Mouse (Mus musculus) MEL (cell line): ENCODE measurements at regions not wholly inside any gene's neighbourhood (a gene's known extent, or its start where the extent isn't known, plus 50 kb on each side); places are given as distances from the start of the nearest gene placed in this dataset.

ENCODE experiments used
- DNase-seq: peaks from one replicate; pipeline ENCODE4 v3.0.0; 2011; ENCODE audit warnings: low read depth, low spot score
- H3K27ac ChIP-seq: 2 replicates; pipeline ENCODE4 v1.5.1; 2012; ENCODE audit warnings: low read depth, mild to moderate bottlenecking, control low read depth, low read length, moderate library complexity; ENCODE audit not compliant: control insufficient read depth
- H3K27me3 ChIP-seq, 2 experiments: fragments of 150-350 bp in 1 of 2; sonication (generic) in 1 of 2; 2 replicates each; pipeline ENCODE4 v1.6.1; 2012; ENCODE audit warnings: low read length in 2 of 2, mild to moderate bottlenecking in 2 of 2, improper control_type of control experiment in 1 of 2, moderate library complexity in 1 of 2; ENCODE audit not compliant: insufficient read depth in 2 of 2, control insufficient read depth in 1 of 2
- H3K36me3 ChIP-seq, 2 experiments: 2 replicates each; pipeline ENCODE4 v1.6.1; 2012 to 2014; ENCODE audit warnings: low read length in 2 of 2, improper control_type of control experiment in 1 of 2, inconsistent platforms in 1 of 2, mild to moderate bottlenecking in 1 of 2; ENCODE audit not compliant: insufficient read depth in 2 of 2, control insufficient read depth in 1 of 2
- H3K4me1 ChIP-seq, 2 experiments: fragments of 150-350 bp in 1 of 2; sonication (generic) in 1 of 2; 2 replicates each; pipeline ENCODE4 v1.6.1; 2012; ENCODE audit warnings: low read length in 2 of 2, improper control_type of control experiment in 1 of 2, mild to moderate bottlenecking in 1 of 2; ENCODE audit not compliant: insufficient read depth in 2 of 2, control insufficient read depth in 1 of 2
- H3K4me3 ChIP-seq, 2 experiments: fragments of 150-350 bp in 1 of 2; sonication (generic) in 1 of 2; 2 replicates each; pipeline ENCODE4 v1.5.1; 2012; ENCODE audit warnings: low read depth in 2 of 2, low read length in 2 of 2, mild to moderate bottlenecking in 2 of 2, moderate library complexity in 2 of 2, control low read depth in 1 of 2, improper control_type of control experiment in 1 of 2; ENCODE audit not compliant: control insufficient read depth in 1 of 2, insufficient read depth in 1 of 2
- H3K79me2 ChIP-seq: 2 replicates; pipeline ENCODE4 v1.6.1; 2012; ENCODE audit warnings: mild to moderate bottlenecking, low read length, moderate library complexity; ENCODE audit not compliant: control insufficient read depth, poor library complexity, insufficient read depth
- H3K9ac ChIP-seq: 2 replicates; pipeline ENCODE4 v1.6.1; 2012; ENCODE audit warnings: low read depth, mild to moderate bottlenecking, control low read depth, low read length, moderate library complexity; ENCODE audit not compliant: control insufficient read depth, poor library complexity, severe bottlenecking
- H3K9me3 ChIP-seq: fragments of 150-350 bp; sonication (generic); replicated peaks from 2 replicates; pipeline ENCODE4 v1.6.1; 2012; ENCODE audit warnings: mild to moderate bottlenecking, low read length, improper control_type of control experiment, moderate library complexity; ENCODE audit not compliant: insufficient read depth
- CHD1 ChIP-seq: IDR thresholded peaks from 2 replicates; pipeline ENCODE4 v1.6.1; 2012; ENCODE audit warnings: low read depth, mild to moderate bottlenecking, inconsistent platforms, low read length, improper control_type of control experiment
- CTCF ChIP-seq, 3 experiments: IDR thresholded peaks in 2 of 3; conservative IDR thresholded peaks in 1 of 3; 2 replicates each; pipeline ENCODE4 v1.5.1; 2011 to 2012; ENCODE audit warnings: low read length in 3 of 3, low read depth in 2 of 3, mild to moderate bottlenecking in 2 of 3, improper control_type of control experiment in 1 of 3, inconsistent platforms in 1 of 3, mixed read lengths in 1 of 3, moderate library complexity in 1 of 3; ENCODE audit not compliant: control insufficient read depth in 1 of 3, insufficient read depth in 1 of 3, poor library complexity in 1 of 3, severe bottlenecking in 1 of 3
- GABPA ChIP-seq: IDR thresholded peaks from 2 replicates; pipeline ENCODE4 v1.6.1; 2012; ENCODE audit warnings: low read depth, mild to moderate bottlenecking, inconsistent platforms, low read length, improper control_type of control experiment, moderate library complexity
- JUND ChIP-seq: IDR thresholded peaks from 2 replicates; pipeline ENCODE4 v1.6.1; 2011; ENCODE audit warnings: low read depth, mild to moderate bottlenecking, improper control_type of control experiment, low read length
- KAT2A ChIP-seq: conservative IDR thresholded peaks from 2 replicates; pipeline ENCODE4 v1.6.1; 2012; ENCODE audit warnings: low read depth, low read length, improper control_type of control experiment, inconsistent platforms
- MAFK ChIP-seq: IDR thresholded peaks from 2 replicates; pipeline ENCODE4 v1.6.1; 2011; ENCODE audit warnings: low read depth, mild to moderate bottlenecking, low read length, improper control_type of control experiment, borderline replicate concordance
- MAX ChIP-seq: IDR thresholded peaks from 2 replicates; pipeline ENCODE4 v1.6.1; 2011; ENCODE audit warnings: low read length, improper control_type of control experiment
- MEF2A ChIP-seq: IDR thresholded peaks from 2 replicates; pipeline ENCODE4 v1.6.1; 2014; ENCODE audit warnings: low read depth, mild to moderate bottlenecking, inconsistent platforms, low read length, improper control_type of control experiment; ENCODE audit not compliant: poor library complexity, insufficient replicate concordance, severe bottlenecking; ENCODE audit errors: extremely low read depth
- MXI1 ChIP-seq: IDR thresholded peaks from 2 replicates; pipeline ENCODE4 v1.6.1; 2011; ENCODE audit warnings: mild to moderate bottlenecking, low read depth, low read length, improper control_type of control experiment
- MYB ChIP-seq: IDR thresholded peaks from 2 replicates; pipeline ENCODE4 v1.6.1; 2011; ENCODE audit warnings: mild to moderate bottlenecking, low read depth, low read length, improper control_type of control experiment
- MYC ChIP-seq: IDR thresholded peaks from 2 replicates; pipeline ENCODE4 v1.6.1; 2011; ENCODE audit warnings: low read depth, mild to moderate bottlenecking, low read length, improper control_type of control experiment, moderate library complexity
- POLR2A ChIP-seq, 2 experiments: IDR thresholded peaks; 2 replicates each; pipeline ENCODE4 v1.6.1; 2011 to 2012; ENCODE audit warnings: low read length in 2 of 2, mild to moderate bottlenecking in 2 of 2, control low read depth in 1 of 2, improper control_type of control experiment in 1 of 2, low read depth in 1 of 2, moderate library complexity in 1 of 2; ENCODE audit not compliant: control insufficient read depth in 1 of 2, insufficient read depth in 1 of 2, poor library complexity in 1 of 2
- POLR2AphosphoS5 ChIP-seq: IDR thresholded peaks from 2 replicates; pipeline ENCODE4 v1.6.1; 2012; ENCODE audit warnings: low read depth, borderline replicate concordance, mild to moderate bottlenecking, inconsistent platforms, low read length, moderate library complexity, mixed read lengths
- TBP ChIP-seq: IDR thresholded peaks from 2 replicates; pipeline ENCODE4 v1.8.0; 2011; ENCODE audit warnings: low read depth, low read length, improper control_type of control experiment
- TCF12 ChIP-seq: IDR thresholded peaks from 2 replicates; pipeline ENCODE4 v1.6.1; 2014; ENCODE audit warnings: low read depth, mild to moderate bottlenecking, inconsistent platforms, low read length, improper control_type of control experiment, moderate library complexity
- UBTF ChIP-seq: IDR thresholded peaks from 2 replicates; pipeline ENCODE4 v1.6.1; 2012; ENCODE audit warnings: low read depth, mild to moderate bottlenecking, inconsistent platforms, low read length, improper control_type of control experiment, moderate library complexity, borderline replicate concordance; ENCODE audit not compliant: insufficient read depth
- USF1 ChIP-seq: IDR thresholded peaks from 2 replicates; pipeline ENCODE4 v1.6.1; 2014; ENCODE audit warnings: low read depth, mild to moderate bottlenecking, inconsistent platforms, low read length, improper control_type of control experiment, moderate library complexity
- USF2 ChIP-seq, 2 experiments: IDR thresholded peaks; 2 replicates each; pipeline ENCODE4 v1.6.1; 2011 to 2012; ENCODE audit warnings: improper control_type of control experiment in 2 of 2, low read length in 2 of 2, borderline replicate concordance in 1 of 2, inconsistent platforms in 1 of 2, low read depth in 1 of 2, mild to moderate bottlenecking in 1 of 2; ENCODE audit not compliant: insufficient read depth in 1 of 2
- ZKSCAN1 ChIP-seq: IDR thresholded peaks from 2 replicates; pipeline ENCODE4 v1.6.1; 2012; ENCODE audit warnings: low read depth, mild to moderate bottlenecking, inconsistent platforms, low read length, improper control_type of control experiment, moderate library complexity
- ZMIZ1 ChIP-seq: IDR thresholded peaks from 2 replicates; pipeline ENCODE4 v1.6.1; 2012; ENCODE audit warnings: low read depth, mild to moderate bottlenecking, inconsistent platforms, low read length, improper control_type of control experiment, moderate library complexity

- Histone ChIP-seq H3K79me2 (no peaks in the 10 kb centered on the region), H3K9ac (no peak overlapping the region), H3K27me3 (no peaks in the 10 kb centered on the region)
- no peak for TF ChIP-seq MXI1
- TF ChIP-seq ZKSCAN1, result no peak
- no peak for TF ChIP-seq MAFK
- TF ChIP-seq JUND, result no peak
- no peak for TF ChIP-seq CHD1
- no peak for TF ChIP-seq TCF12
- TF ChIP-seq, all 39 proteins: peak for 0
- DNase-seq, result no peak
- H3K27ac ChIP-seq, result no peak overlapping the region
- no peaks in the 10 kb centered on the region for H3K36me3 ChIP-seq
- H3K4me1 ChIP-seq, result no peaks in the 10 kb centered on the region
- no peak overlapping the region for H3K4me3 ChIP-seq
- no peaks in the 10 kb centered on the region for H3K9me3 ChIP-seq
Measured at GRCm38 (mm10) chr1:79379736-79380135, 60.2 kb downstream of the Scg2 start.

- H3K79me2 ChIP-seq, result no peaks in the 10 kb centered on the region
- no peaks in the 10 kb centered on the region for H3K4me1 ChIP-seq
- H3K4me3 ChIP-seq, result no peak overlapping the region
- no peak for DNase-seq
- TF ChIP-seq MAFK (no peak), CTCF (IDR thresholded peaks at IDR 0.05 in 2 of 3, conservative IDR thresholded peaks at IDR 0.05 in 1 of 3; ENCODE audit: control insufficient read depth in 1 of 3, insufficient read depth in 1 of 3, low read depth in 2 of 3, low read length in 3 of 3, poor library complexity in 1 of 3, severe bottlenecking in 1 of 3) (no peak), POLR2A (IDR thresholded peaks at IDR 0.05; ENCODE audit: control insufficient read depth in 1 of 2, insufficient read depth in 1 of 2, low read depth in 1 of 2, low read length in 2 of 2, poor library complexity in 1 of 2) (no peak)
- H3K27ac ChIP-seq, result no peak overlapping the region
- no peaks in the 10 kb centered on the region for H3K36me3 ChIP-seq
- H3K27me3 ChIP-seq, result no peaks in the 10 kb centered on the region
- H3K9me3 ChIP-seq, result no peaks in the 10 kb centered on the region
- no peak overlapping the region for H3K9ac ChIP-seq
Measured at GRCm38 (mm10) chr1:79374811-79375210, 65.1 kb downstream of the Scg2 start.

- no peak for DNase-seq
- Histone ChIP-seq H3K27me3 (no peaks in the 10 kb centered on the region), H3K79me2 (no peaks in the 10 kb centered on the region), H3K4me3 (no peak overlapping the region), H3K9ac (no peak overlapping the region), H3K9me3 (no peaks in the 10 kb centered on the region), H3K36me3 (no peaks in the 10 kb centered on the region), H3K27ac (no peak overlapping the region), H3K4me1 (no peaks in the 10 kb centered on the region)
- TF ChIP-seq ZMIZ1 (no peak), GABPA (no peak), TCF12 (no peak), ZKSCAN1 (no peak), POLR2A (IDR thresholded peaks at IDR 0.05; ENCODE audit: control insufficient read depth in 1 of 2, insufficient read depth in 1 of 2, low read depth in 1 of 2, low read length in 2 of 2, poor library complexity in 1 of 2) (no peak), KAT2A (no peak), JUND (no peak), USF2 (IDR thresholded peaks at IDR 0.05; ENCODE audit: borderline replicate concordance in 1 of 2, insufficient read depth in 1 of 2, low read depth in 1 of 2, low read length in 2 of 2) (no peak), MAX (no peak), MYC (no peak), MAFK (no peak), POLR2AphosphoS5 (no peak), TBP (no peak), MXI1 (no peak), MEF2A (no peak), UBTF (no peak), MYB (no peak), USF1 (no peak)
Measured at GRCm38 (mm10) chr1:79357291-79358045, 82.5 kb downstream of the Scg2 start.
